Mouse (Mus musculus) hindbrain, postnatal 0 days (tissue): ENCODE results near the gene Zfp697. TPM values are rescaled to one million over a fixed set of nuclear protein-coding genes. Genes with fewer than 3 reads are reported as not detected.
"Not testable (repeated sequence)": the region's sequence is repeated elsewhere in the genome, so short reads cannot be mapped to it uniquely, and the experiment has no call there.

ENCODE experiments used
- ATAC-seq: fragments of 200-750 bp; cut with Nextera tagmentation; 2 replicates; pipeline ENCODE4 v1.8.0; 2017; ENCODE audit warnings: mild to moderate bottlenecking, moderate TSS enrichment, moderate library complexity
- DNase-seq: peaks from one replicate; pipeline ENCODE4 v3.0.0-alpha.2; 2015; ENCODE audit warnings: low spot score
- H3K27ac ChIP-seq: fragments of 300-500 bp; sonication (generic); 2 replicates; pipeline ENCODE4 v1.5.1; 2014; ENCODE audit warnings: mild to moderate bottlenecking
- H3K27me3 ChIP-seq: fragments of 300-500 bp; sonication (generic); 2 replicates; pipeline ENCODE4 v1.6.1; 2014; ENCODE audit warnings: low read length, mixed read lengths; ENCODE audit not compliant: insufficient read depth
- H3K36me3 ChIP-seq: fragments of 300-500 bp; sonication (generic); 2 replicates; pipeline ENCODE4 v1.6.1; 2014; ENCODE audit warnings: low read length, mixed read lengths; ENCODE audit not compliant: insufficient read depth
- H3K4me1 ChIP-seq: fragments of 300-500 bp; sonication (generic); 2 replicates; pipeline ENCODE4 v1.6.1; 2014; ENCODE audit warnings: antibody characterized with exemption, low read length, mixed read lengths; ENCODE audit not compliant: insufficient read depth
- H3K4me2 ChIP-seq: fragments of 300-500 bp; sonication (generic); 2 replicates; pipeline ENCODE4 v1.6.1; 2014; ENCODE audit warnings: low read depth, mild to moderate bottlenecking, low read length, moderate library complexity, mixed read lengths
- H3K4me3 ChIP-seq: fragments of 300-500 bp; sonication (generic); 2 replicates; pipeline ENCODE4 v1.5.1; 2014; ENCODE audit warnings: low read length
- H3K9ac ChIP-seq: fragments of 300-500 bp; sonication (generic); replicated peaks from 2 replicates; pipeline ENCODE4 v1.6.1; 2014; ENCODE audit warnings: mild to moderate bottlenecking, low read length, moderate library complexity, mixed read lengths
- H3K9me3 ChIP-seq: fragments of 300-500 bp; sonication (generic); 2 replicates; pipeline ENCODE4 v1.6.1; 2016; ENCODE audit warnings: low read length, mixed read lengths
- CTCF ChIP-seq: IDR thresholded peaks from 2 replicates; pipeline ENCODE4 v1.5.1; 2016; ENCODE audit warnings: antibody characterized with exemption, control low read depth, low read depth
- WGBS: fragments of 180-500 bp; shearing (Covaris S2); extraction: QIAGEN DNeasy Blood & Tissue Kit; methylation state at CpG from one replicate; pipeline ENCODE4 v1.1.7; 2014; 5-methylcytosine and 5-hydroxymethylcytosine counted together
- polyA plus RNA-seq: library from polyadenylated mRNA; unstranded; fragments of >200 nt; fragmentation: Nextera tagmentation; extraction: Ambion mirVana; gene quantifications from 2 replicates; pipeline ENCODE4 v1.2.1, GENCODE M21; 2015
- total RNA-seq: library from RNA; depleted of rRNA; stranded (reverse); fragments of >200 nt; gene quantifications from 2 replicates; pipeline ENCODE4 v1.2.3, GENCODE M21; 2014

The Zfp697 gene
- total and polyA plus RNA-seq, 2 experiments from 2014 or later, result 15.3 to 29.6 TPM

GRCm38 (mm10) chr3:98434088-98434816, 52.0 kb downstream of the Zfp697 start:
- H3K4me3 ChIP-seq, result no peak overlapping the region

GRCm38 (mm10) chr3:98435030-98435429, 52.8 kb downstream of the Zfp697 start:
- TF ChIP-seq CTCF, result no peak
- Histone ChIP-seq H3K4me1 (no peaks in the 10 kb centered on the region), H3K9ac (no peak overlapping the region), H3K4me3 (no peak overlapping the region), H3K27ac (no peak overlapping the region), H3K36me3 (no peaks in the 10 kb centered on the region), H3K4me2 (no peak overlapping the region), H3K9me3 (no peaks in the 10 kb centered on the region), H3K27me3 (no peaks in the 10 kb centered on the region)
- 82% methylated on average over 1 of the region's 1 CpGs for WGBS
- no peak for DNase-seq
- no peak for ATAC-seq

More at GRCm38 (mm10) chr3:98434088-98434816, 52.0 kb downstream of the Zfp697 start:
- Histone ChIP-seq H3K9me3 (no peaks in the 10 kb centered on the region), H3K36me3 (no peaks in the 10 kb centered on the region), H3K4me1 (0 out of 2 replicates have a peak, but pooled peaks cover 3% of the 10 kb centered on the region), H3K27ac (no peak overlapping the region), H3K9ac (no peak overlapping the region), H3K27me3 (no peaks in the 10 kb centered on the region), H3K4me2 (no peak overlapping the region)
- TF ChIP-seq CTCF, result no peak
- ATAC-seq (no peak), DNase-seq (peak; percentile 1)
- WGBS, result no CpG with 5 or more reads among the region's 1 CpGs

GRCm38 (mm10) chr3:98442245-98442644, 60.0 kb downstream of the Zfp697 start:
- not testable (repeated sequence) for H3K4me3 ChIP-seq, ATAC-seq, H3K9ac ChIP-seq, H3K4me2 ChIP-seq, H3K36me3 ChIP-seq, H3K27me3 ChIP-seq, DNase-seq, H3K4me1 ChIP-seq, H3K27ac ChIP-seq, H3K9me3 ChIP-seq
- 49% methylated on average over 3 of the region's 3 CpGs for WGBS

GRCm38 (mm10) chr3:98443149-98443779, 61.0 kb downstream of the Zfp697 start:
- not testable (repeated sequence) for H3K4me3 ChIP-seq, H3K36me3 ChIP-seq, DNase-seq, H3K27ac ChIP-seq, H3K9me3 ChIP-seq, H3K4me2 ChIP-seq, H3K27me3 ChIP-seq, H3K4me1 ChIP-seq, H3K9ac ChIP-seq
- ATAC-seq, result peak; percentile 76
- TF ChIP-seq CTCF, result peak; percentile 59
- 15% methylated on average over 3 of the region's 3 CpGs for WGBS

- H3K36me3 ChIP-seq, H3K27ac ChIP-seq, H3K4me3 ChIP-seq, H3K9me3 ChIP-seq, H3K4me1 ChIP-seq, DNase-seq, H3K27me3 ChIP-seq, H3K4me2 ChIP-seq, ATAC-seq, H3K9ac ChIP-seq: not testable (repeated sequence)
- no CpG with 5 or more reads among the region's 1 CpGs for WGBS
Measured at GRCm38 (mm10) chr3:98443924-98444323, 61.7 kb downstream of the Zfp697 start.

GRCm38 (mm10) chr3:98453786-98454185, 71.5 kb downstream of the Zfp697 start:
- not testable (repeated sequence) for H3K4me3 ChIP-seq, DNase-seq, H3K27me3 ChIP-seq, H3K4me2 ChIP-seq, H3K9me3 ChIP-seq, H3K27ac ChIP-seq, ATAC-seq, H3K9ac ChIP-seq, H3K4me1 ChIP-seq, H3K36me3 ChIP-seq
- 61% methylated on average over 5 of the region's 5 CpGs for WGBS

- not testable (repeated sequence) for H3K9ac ChIP-seq, H3K27ac ChIP-seq, H3K9me3 ChIP-seq, H3K36me3 ChIP-seq, H3K4me3 ChIP-seq, H3K4me1 ChIP-seq, ATAC-seq, DNase-seq, H3K27me3 ChIP-seq, H3K4me2 ChIP-seq
- no CpG with 5 or more reads among the region's 1 CpGs for WGBS
Measured at GRCm38 (mm10) chr3:98457026-98457425, 74.8 kb downstream of the Zfp697 start, which contains the start of gene Gm4450. Gm4450 (minus strand) TSS chr3:98457126.

- no CpG with 5 or more reads among the region's 2 CpGs for WGBS
- H3K4me1 ChIP-seq, H3K27me3 ChIP-seq, H3K9me3 ChIP-seq, H3K36me3 ChIP-seq, H3K9ac ChIP-seq, H3K4me3 ChIP-seq, ATAC-seq, DNase-seq, H3K4me2 ChIP-seq, H3K27ac ChIP-seq: not testable (repeated sequence)
Measured at GRCm38 (mm10) chr3:98469323-98469722, 87.1 kb downstream of the Zfp697 start.

GRCm38 (mm10) chr3:98471057-98471456, 88.8 kb downstream of the Zfp697 start:
- not testable (repeated sequence) for H3K9ac ChIP-seq, ATAC-seq, DNase-seq, H3K4me3 ChIP-seq, H3K4me2 ChIP-seq, H3K27ac ChIP-seq, H3K4me1 ChIP-seq, H3K27me3 ChIP-seq, H3K9me3 ChIP-seq, H3K36me3 ChIP-seq
- no CpG with 5 or more reads among the region's 1 CpGs for whole genome bisulfite sequencing

- not testable (repeated sequence) for H3K4me2 ChIP-seq, H3K9me3 ChIP-seq, H3K4me3 ChIP-seq, H3K4me1 ChIP-seq, H3K36me3 ChIP-seq, H3K9ac ChIP-seq, H3K27ac ChIP-seq, ATAC-seq, DNase-seq, H3K27me3 ChIP-seq
Measured at GRCm38 (mm10) chr3:98471499-98471898, 89.2 kb downstream of the Zfp697 start.
